In genomic region chrX:38180656-38181607, GRCm38 (mm10) we compare ENCODE assay signal across 9 mouse cellular contexts. TPM values are rescaled to one million over a fixed set of nuclear protein-coding genes. Genes with fewer than 3 reads are reported as not detected.
DNase-seq lines count a peak whose midpoint lies in the region; ATAC-seq and TF ChIP-seq lines count a peak whose summit lies in the region.
"Had no signal": no experiment of that assay in that cellular context is flagged by ENCODE, and none has a peak within 500 bp of the region (broad histone marks: within the 10 kb centered on the region; RNA-seq: fewer than 3 reads in every experiment).

No protein-coding gene starts in this region.

- peaks cover 4% of the 10 kb centered on the region for H3K9me3 ChIP-seq in heart, embryonic 10.5 days
- H3K9me3 ChIP-seq in midbrain, embryonic 12.5 days, result peaks cover 4% of the 10 kb centered on the region; the same call in 1 of the 2 replicates

- no peak for TF ChIP-seq POLR2A in thymus, adult 2 months (IDR thresholded peaks at IDR 0.05; ENCODE audit: control insufficient read depth, extremely low read depth, insufficient read depth, low read length, poor library complexity)

- H3K4me2 ChIP-seq in midbrain, embryonic 12.5 days (replicated peaks), result peak overlapping the region; percentile 59

- no peaks in the 10 kb centered on the region for H3K27me3 ChIP-seq in heart, embryonic 10.5 days (ENCODE audit: insufficient read depth, poor library complexity, severe bottlenecking)
- H3K27me3 ChIP-seq in midbrain, embryonic 12.5 days, result no peaks in the 10 kb centered on the region
- H3K27me3 ChIP-seq in thymus, adult 2 months (ENCODE audit: control insufficient read depth, insufficient read depth, low read length), result no peaks in the 10 kb centered on the region

- 28% methylated on average over 37 of the region's 38 CpGs for WGBS in heart, embryonic 10.5 days
- WGBS in midbrain, embryonic 12.5 days, result 31% methylated on average over 38 of the region's 38 CpGs
- 4% methylated on average over 30 of the region's 38 CpGs for WGBS in thymus, adult 2 months

- no peak overlapping the region for H3K27ac ChIP-seq in layer of hippocampus, adult 2 months
- no peak overlapping the region for H3K27ac ChIP-seq in heart, embryonic 10.5 days
- no peak overlapping the region for H3K27ac ChIP-seq in midbrain, embryonic 12.5 days (replicated peaks)
- no peak overlapping the region for H3K27ac ChIP-seq in thymus, adult 2 months (ENCODE audit: control insufficient read depth, insufficient read depth, low read length)

- no peaks in the 10 kb centered on the region for H3K4me1 ChIP-seq in heart, embryonic 10.5 days
- no peaks in the 10 kb centered on the region for H3K4me1 ChIP-seq in midbrain, embryonic 12.5 days
- H3K4me1 ChIP-seq in thymus, adult 2 months (replicated peaks; ENCODE audit: control insufficient read depth, insufficient read depth, low read length), result peaks cover 5% of the 10 kb centered on the region

- H3K4me3 ChIP-seq in layer of hippocampus, adult 2 months, result peak overlapping the region; percentile 49
- peak overlapping the region; percentile 56 for H3K4me3 ChIP-seq in heart, embryonic 10.5 days
- H3K4me3 ChIP-seq in midbrain, embryonic 12.5 days, result peak overlapping the region; percentile 40
- peak overlapping the region; percentile 49 for H3K4me3 ChIP-seq in thymus, adult 2 months (ENCODE audit: control insufficient read depth, insufficient read depth, low read length)

- no peaks in the 10 kb centered on the region for H3K36me3 ChIP-seq in heart, embryonic 10.5 days
- H3K36me3 ChIP-seq in midbrain, embryonic 12.5 days, result no peaks in the 10 kb centered on the region
- H3K36me3 ChIP-seq in thymus, adult 2 months (ENCODE audit: control insufficient read depth, insufficient read depth, low read length), result no peaks in the 10 kb centered on the region

- ATAC-seq in midbrain, embryonic 12.5 days (ENCODE audit: low FRiP score, low read depth), result peak; percentile 72
- ATAC-seq: Patski had no signal

- H3K9ac ChIP-seq in midbrain, embryonic 12.5 days (replicated peaks), result peak overlapping the region; percentile 47; the same call in 1 of the 2 replicates

- TF ChIP-seq CTCF in layer of hippocampus, adult 2 months (conservative IDR thresholded peaks at IDR 0.05), result no peak
- no peak for TF ChIP-seq CTCF in thymus, adult 2 months (IDR thresholded peaks at IDR 0.05; ENCODE audit: borderline replicate concordance, control insufficient read depth, extremely low read depth, insufficient read depth, low read length, poor library complexity)

- no peak for DNase-seq in layer of hippocampus, adult 2 months (ENCODE audit: low spot score in 2 of 2)
- no peak for DNase-seq in layer of hippocampus, adult 11-12 months (ENCODE audit: low spot score)
- DNase-seq in cerebellum, adult 9-11 months, result peak; percentile 23
- DNase-seq in heart, embryonic 10.5 days (ENCODE audit: low spot score), result no peak
- peak; percentile 15 for DNase-seq in kidney, postnatal 10 days
- peak; percentile 7 for DNase-seq in thymus, adult 2 months
- DNase-seq in frontal cortex, postnatal 14 days (ENCODE audit: low spot score in 2 of 2), result no peak

RNA-seq across cellular contexts. Expression of gene Zbtb33, which starts 8.7 kb away (rescaled TPM):
- total RNA-seq in layer of hippocampus, adult 2 months (2021), result 10 to 100 TPM; 23.0 to 24.7 TPM
- polyA plus RNA-seq in heart, embryonic 10.5 days (2016; fragmentation: Nextera tagmentation; extraction: Ambion mirVana), result 1.9 and 5.0 TPM in 2 replicates
- 6.2 and 6.6 TPM in 2 replicates for polyA plus RNA-seq in midbrain, embryonic 12.5 days (2016; fragmentation: Nextera tagmentation; extraction: Ambion mirVana)
- polyA plus RNA-seq in thymus, adult 2 months (2012; rRNA removed), result 9.1 and 10.4 TPM in 2 replicates

RNA-seq across cellular contexts. Expression of gene Rhox13, which starts 59.9 kb away (rescaled TPM):
- not detected for total RNA-seq in layer of hippocampus, adult 2 months (2021)
- not detected in 2 replicates for polyA plus RNA-seq in heart, embryonic 10.5 days (2016; fragmentation: Nextera tagmentation; extraction: Ambion mirVana)
- not detected in 2 replicates for polyA plus RNA-seq in midbrain, embryonic 12.5 days (2016; fragmentation: Nextera tagmentation; extraction: Ambion mirVana)
- not detected in 2 replicates for polyA plus RNA-seq in thymus, adult 2 months (2012; rRNA removed)
- polyA plus RNA-seq: Patski had no signal

Comparison
In these comparisons a context has a peak if more than half of its experiments do, and no peak if none do; other contexts are left out.
1. DNase-seq: peak in cerebellum, adult 9-11 months (single experiment), kidney, postnatal 10 days (single experiment) and thymus, adult 2 months (single experiment); none in layer of hippocampus, adult 2 months (0 of 2), layer of hippocampus, adult 11-12 months (single experiment), heart, embryonic 10.5 days (single experiment) and frontal cortex, postnatal 14 days (0 of 2).
2. Peak in every context shown above with its lines, with median percentiles within 50 percentile points of each other: H3K4me3 ChIP-seq.